Mouse (Mus musculus): ENCODE data around the gene Arhgef12. TPM values are rescaled to one million over a fixed set of nuclear protein-coding genes. Genes with fewer than 3 reads are reported as not detected.

Arhgef12 gene
- total and polyA plus RNA-seq, 3 experiments, result 34.8 to 150 (median 136) TPM

DNA sequence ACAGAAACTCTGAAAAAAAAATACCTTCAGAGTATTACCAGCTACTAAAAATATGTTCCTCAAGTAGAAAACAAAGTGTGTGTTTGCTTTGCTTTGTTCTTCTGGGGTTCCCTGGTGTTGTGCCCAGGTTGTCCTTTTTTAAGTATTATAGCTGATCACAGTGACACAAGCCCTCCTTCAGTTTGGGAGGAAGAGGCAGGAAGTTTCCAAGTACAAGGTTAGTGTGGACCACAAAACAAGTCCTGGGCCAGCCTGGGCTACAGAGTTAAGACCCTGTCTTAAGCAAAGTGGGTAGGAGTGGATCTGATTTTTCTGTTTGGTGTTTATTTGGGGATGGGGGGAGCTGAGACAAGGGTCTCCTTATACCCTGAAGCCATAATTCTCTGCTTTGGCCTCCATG is 62.6 kb downstream of the Arhgef12 start:
- H3K27me3 ChIP-seq (ENCODE audit: control insufficient read depth, insufficient read depth, low read length), result no peaks in the 10 kb centered on the region
- peaks cover 9% of the 10 kb centered on the region for H3K4me1 ChIP-seq (ENCODE audit: control insufficient read depth, insufficient read depth, low read length)
- peaks cover 11% of the 10 kb centered on the region for H3K79me2 ChIP-seq (replicated peaks; ENCODE audit: control insufficient read depth, insufficient read depth, low read length)
- H3K27ac ChIP-seq, result peak overlapping the region; percentile 23
- H3K36me3 ChIP-seq (ENCODE audit: control insufficient read depth, insufficient read depth, low read length), result peaks cover 38% of the 10 kb centered on the region
- DNase-seq, result no peak
- no peak overlapping the region for H3K9ac ChIP-seq (ENCODE audit: low read depth, low read length)
- intact Hi-C loops (cut with DNase I), result no loop called here
- TF ChIP-seq CTCF (IDR thresholded peaks at IDR 0.05) (no peak), EP300 (IDR thresholded peaks at IDR 0.05; ENCODE audit: insufficient read depth, low read depth, low read length) (no peak), POLR2A (IDR thresholded peaks at IDR 0.05; ENCODE audit: insufficient read depth, low read depth, low read length) (no peak)
- no peak overlapping the region for H3K4me3 ChIP-seq

DNA sequence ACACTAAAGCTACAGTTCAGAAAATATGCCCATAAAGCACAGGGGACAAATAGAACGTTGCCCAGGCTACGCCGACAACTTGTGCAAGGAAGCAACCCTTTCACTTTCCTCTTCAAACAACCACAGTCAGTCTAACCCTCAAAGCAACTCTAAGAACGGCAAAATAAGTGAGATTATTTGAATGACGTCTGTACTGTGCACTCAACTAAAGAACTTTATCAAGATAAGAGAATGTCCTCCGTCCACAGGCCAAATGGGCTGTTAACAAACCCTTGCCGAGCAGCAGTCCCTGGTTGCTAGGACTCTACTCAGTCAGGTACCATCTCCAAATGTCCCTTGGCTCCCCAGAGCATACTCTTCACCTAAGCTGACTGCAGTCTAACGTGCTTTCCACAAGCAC is 68.6 kb downstream of the Arhgef12 start:
- Histone ChIP-seq H3K4me1 (ENCODE audit: control insufficient read depth, insufficient read depth, low read length) (peaks cover 23% of the 10 kb centered on the region), H3K79me2 (replicated peaks; ENCODE audit: control insufficient read depth, insufficient read depth, low read length) (peaks cover 9% of the 10 kb centered on the region), H3K9ac (ENCODE audit: low read depth, low read length) (no peak overlapping the region), H3K4me3 (no peak overlapping the region), H3K36me3 (ENCODE audit: control insufficient read depth, insufficient read depth, low read length) (peaks cover 25% of the 10 kb centered on the region), H3K27ac (peak overlapping the region; percentile 44), H3K27me3 (ENCODE audit: control insufficient read depth, insufficient read depth, low read length) (no peaks in the 10 kb centered on the region)
- WGBS, result 34% methylated on average over 8 of the region's 8 CpGs
- intact Hi-C loops (cut with DNase I), result loop anchor here (2.0 kb wide), 1 partner anchor 64 kb away; no protein-coding TSS in a partner anchor
- DNase-seq, result no peak
- TF ChIP-seq POLR2A (IDR thresholded peaks at IDR 0.05; ENCODE audit: insufficient read depth, low read depth, low read length) (no peak), EP300 (IDR thresholded peaks at IDR 0.05; ENCODE audit: insufficient read depth, low read depth, low read length) (no peak), CTCF (IDR thresholded peaks at IDR 0.05) (no peak)

DNA sequence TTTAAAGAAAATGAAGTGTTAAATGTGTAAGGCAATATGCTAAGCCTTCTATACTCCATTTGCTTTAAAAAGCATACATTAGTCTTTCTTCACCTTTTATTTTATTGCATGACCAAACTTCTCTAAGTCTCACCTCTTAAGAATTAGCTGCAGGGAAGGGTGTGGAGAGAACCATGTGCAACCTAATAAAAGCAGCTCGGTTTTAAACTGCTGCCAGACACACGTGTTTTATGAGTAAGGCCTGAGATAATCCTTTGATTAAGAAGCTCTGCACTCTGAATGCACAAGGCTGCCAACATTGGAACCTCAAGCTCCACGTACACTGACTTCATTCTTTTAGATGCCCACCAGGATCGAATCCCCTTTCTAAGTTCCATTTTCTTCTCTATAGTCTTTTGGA is 71.8 kb downstream of the Arhgef12 start:
- DNase-seq, result no peak
- Histone ChIP-seq H3K36me3 (ENCODE audit: control insufficient read depth, insufficient read depth, low read length) (peaks cover 24% of the 10 kb centered on the region), H3K4me3 (no peak overlapping the region), H3K9ac (ENCODE audit: low read depth, low read length) (no peak overlapping the region), H3K27ac (peak overlapping the region; percentile 44; the same call in 1 of the 2 replicates), H3K27me3 (ENCODE audit: control insufficient read depth, insufficient read depth, low read length) (no peaks in the 10 kb centered on the region), H3K79me2 (replicated peaks; ENCODE audit: control insufficient read depth, insufficient read depth, low read length) (peaks cover 6% of the 10 kb centered on the region), H3K4me1 (ENCODE audit: control insufficient read depth, insufficient read depth, low read length) (peaks cover 23% of the 10 kb centered on the region)
- WGBS, result 31% methylated on average over 4 of the region's 4 CpGs
- TF ChIP-seq POLR2A (IDR thresholded peaks at IDR 0.05; ENCODE audit: insufficient read depth, low read depth, low read length), result no peak
- no peak for TF ChIP-seq EP300 (IDR thresholded peaks at IDR 0.05; ENCODE audit: insufficient read depth, low read depth, low read length)
- no peak for TF ChIP-seq CTCF (IDR thresholded peaks at IDR 0.05)
- intact Hi-C loops (cut with DNase I), result no loop called here

GRCm38 (mm10) chr9:43034273-43034672 is 72.8 kb downstream of the Arhgef12 start:
- TF ChIP-seq EP300 (IDR thresholded peaks at IDR 0.05; ENCODE audit: insufficient read depth, low read depth, low read length), result no peak
- TF ChIP-seq CTCF (IDR thresholded peaks at IDR 0.05), result no peak
- no peak for TF ChIP-seq POLR2A (IDR thresholded peaks at IDR 0.05; ENCODE audit: insufficient read depth, low read depth, low read length)
- Histone ChIP-seq H3K4me3 (no peak overlapping the region), H3K27me3 (ENCODE audit: control insufficient read depth, insufficient read depth, low read length) (no peaks in the 10 kb centered on the region), H3K4me1 (ENCODE audit: control insufficient read depth, insufficient read depth, low read length) (peaks cover 21% of the 10 kb centered on the region), H3K27ac (no peak overlapping the region), H3K79me2 (replicated peaks; ENCODE audit: control insufficient read depth, insufficient read depth, low read length) (peaks cover 5% of the 10 kb centered on the region), H3K9ac (ENCODE audit: low read depth, low read length) (no peak overlapping the region), H3K36me3 (ENCODE audit: control insufficient read depth, insufficient read depth, low read length) (peaks cover 19% of the 10 kb centered on the region)
- DNase-seq, result no peak
- intact Hi-C loops (cut with DNase I), result no loop called here

DNA sequence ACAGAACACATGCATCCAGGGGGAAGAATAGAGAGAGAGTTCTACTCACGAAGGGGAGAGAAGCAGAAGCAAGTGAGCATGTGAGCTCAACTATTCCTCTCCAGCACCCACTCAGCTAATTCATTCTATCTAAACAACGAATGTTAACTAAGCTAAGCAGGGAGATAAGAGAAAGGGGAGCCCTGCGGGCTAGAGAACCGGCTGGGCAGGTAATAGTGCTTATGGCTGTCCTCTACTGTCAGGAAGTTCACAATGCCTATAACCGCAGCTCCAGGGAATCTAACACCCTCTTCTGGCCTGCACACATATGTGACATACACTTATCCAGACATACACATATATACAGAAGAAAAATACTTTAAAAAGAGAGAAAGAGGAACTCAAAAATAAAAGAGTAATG is 79.3 kb downstream of the Arhgef12 start:
- Histone ChIP-seq H3K27me3 (ENCODE audit: control insufficient read depth, insufficient read depth, low read length) (no peaks in the 10 kb centered on the region), H3K79me2 (replicated peaks; ENCODE audit: control insufficient read depth, insufficient read depth, low read length) (no peaks in the 10 kb centered on the region; the same call in 1 of the 2 replicates), H3K36me3 (ENCODE audit: control insufficient read depth, insufficient read depth, low read length) (peaks cover 12% of the 10 kb centered on the region), H3K27ac (no peak overlapping the region), H3K4me3 (no peak overlapping the region), H3K4me1 (ENCODE audit: control insufficient read depth, insufficient read depth, low read length) (peaks cover 2% of the 10 kb centered on the region; the same call in 1 of the 2 replicates), H3K9ac (ENCODE audit: low read depth, low read length) (no peak overlapping the region)
- intact Hi-C loops (cut with DNase I), result no loop called here
- 54% methylated on average over 5 of the region's 5 CpGs for WGBS
- no peak for TF ChIP-seq EP300 (IDR thresholded peaks at IDR 0.05; ENCODE audit: insufficient read depth, low read depth, low read length)
- TF ChIP-seq POLR2A (IDR thresholded peaks at IDR 0.05; ENCODE audit: insufficient read depth, low read depth, low read length), result no peak
- no peak for TF ChIP-seq CTCF (IDR thresholded peaks at IDR 0.05)
- DNase-seq, result no peak

DNA sequence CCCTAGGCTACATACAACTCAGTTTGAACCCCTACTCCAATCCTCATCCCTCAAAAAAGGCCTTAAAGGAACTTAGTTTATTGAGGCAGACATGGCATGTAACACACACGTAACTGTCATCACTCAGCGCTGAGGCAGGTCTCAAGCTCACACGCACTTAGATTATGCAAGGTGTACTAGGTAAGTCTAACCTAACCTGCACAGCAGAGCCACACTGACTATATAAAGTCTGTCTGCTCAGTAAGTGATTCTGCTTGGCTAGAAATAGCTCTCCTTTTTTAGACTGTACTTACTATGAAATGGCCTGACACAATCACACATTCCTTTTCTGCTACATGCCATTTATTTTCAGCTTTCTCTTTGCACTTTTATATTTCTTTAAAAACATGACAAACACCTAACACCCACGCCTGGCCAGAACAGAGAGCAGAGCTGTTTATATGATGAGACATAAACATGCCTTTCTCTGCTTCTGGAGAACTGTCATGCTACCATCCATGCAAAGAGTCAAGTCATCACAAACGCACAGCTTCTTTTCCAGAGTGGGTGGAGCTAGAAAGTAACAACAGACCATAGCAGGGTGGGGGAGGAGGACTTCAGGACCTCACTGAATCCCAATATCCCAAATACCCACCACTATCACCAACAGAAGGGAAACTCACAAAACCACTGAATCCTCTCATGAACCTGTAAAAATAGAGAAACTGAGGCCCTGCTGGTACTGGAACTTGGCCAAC is 85.4 kb downstream of the Arhgef12 start:
- intact Hi-C loops (cut with DNase I), result no loop called here
- no peaks in the 10 kb centered on the region; the same call in 1 of the 2 replicates for H3K79me2 ChIP-seq (replicated peaks; ENCODE audit: control insufficient read depth, insufficient read depth, low read length)
- H3K27ac ChIP-seq, result peak overlapping the region; percentile 84
- H3K36me3 ChIP-seq (ENCODE audit: control insufficient read depth, insufficient read depth, low read length), result peaks cover 32% of the 10 kb centered on the region
- H3K4me1 ChIP-seq (ENCODE audit: control insufficient read depth, insufficient read depth, low read length), result peaks cover 9% of the 10 kb centered on the region
- H3K4me3 ChIP-seq, result no peak overlapping the region
- H3K27me3 ChIP-seq (ENCODE audit: control insufficient read depth, insufficient read depth, low read length), result no peaks in the 10 kb centered on the region
- DNase-seq, result no peak
- H3K9ac ChIP-seq (ENCODE audit: low read depth, low read length), result peak overlapping the region; percentile 36; the same call in 1 of the 2 replicates
- TF ChIP-seq EP300 (IDR thresholded peaks at IDR 0.05; ENCODE audit: insufficient read depth, low read depth, low read length) (peak; percentile 57; the same call in 1 of the 2 replicates), CTCF (IDR thresholded peaks at IDR 0.05) (no peak), POLR2A (IDR thresholded peaks at IDR 0.05; ENCODE audit: insufficient read depth, low read depth, low read length) (no peak)
- 66% methylated on average over 5 of the region's 5 CpGs for WGBS

Data from heart, adult 2 months (tissue).